Mouse (Mus musculus) liver, postnatal 0 days (tissue): ENCODE measurements around the gene Ccdc66. TPM values are rescaled to one million over a fixed set of nuclear protein-coding genes. Genes with fewer than 3 reads are reported as not detected.

ENCODE experiments used
- ATAC-seq: fragments of 200-750 bp; cut with Nextera tagmentation; 2 replicates; pipeline ENCODE4 v1.8.0; 2017; ENCODE audit warnings: mild to moderate bottlenecking, moderate library complexity
- DNase-seq: peaks from one replicate; pipeline ENCODE4 v3.0.0-alpha.2; 2016
- H3K27ac ChIP-seq: fragments of 300-500 bp; sonication (generic); 2 replicates; pipeline ENCODE4 v1.5.1; 2014; ENCODE audit warnings: antibody characterized with exemption, moderate library complexity, mild to moderate bottlenecking, low read depth
- H3K27me3 ChIP-seq: fragments of 300-500 bp; sonication (generic); 2 replicates; pipeline ENCODE4 v1.6.1; 2014; ENCODE audit warnings: low read length, control low read depth, mixed read lengths; ENCODE audit not compliant: insufficient read depth
- H3K36me3 ChIP-seq: fragments of 300-500 bp; sonication (generic); replicated peaks from 2 replicates; pipeline ENCODE4 v1.6.1; 2014; ENCODE audit warnings: mild to moderate bottlenecking, control low read depth, low read length, moderate library complexity, mixed read lengths; ENCODE audit not compliant: insufficient read depth
- H3K4me1 ChIP-seq: fragments of 300-500 bp; sonication (generic); 2 replicates; pipeline ENCODE4 v1.6.1; 2014; ENCODE audit warnings: antibody characterized with exemption, mild to moderate bottlenecking, control low read depth; ENCODE audit not compliant: insufficient read depth
- H3K4me2 ChIP-seq: fragments of 300-500 bp; sonication (generic); 2 replicates; pipeline ENCODE4 v1.6.1; 2014; ENCODE audit warnings: low read depth, mild to moderate bottlenecking, low read length, moderate library complexity, mixed read lengths
- H3K4me3 ChIP-seq: fragments of 300-500 bp; sonication (generic); 2 replicates; pipeline ENCODE4 v1.5.1; 2014; ENCODE audit warnings: low read depth, low read length
- H3K9ac ChIP-seq: fragments of 300-500 bp; sonication (generic); replicated peaks from 2 replicates; pipeline ENCODE4 v1.6.1; 2014; ENCODE audit warnings: mild to moderate bottlenecking, moderate library complexity
- H3K9me3 ChIP-seq: fragments of 300-500 bp; sonication (generic); 2 replicates; pipeline ENCODE4 v1.6.1; 2016; ENCODE audit warnings: mild to moderate bottlenecking, control low read depth, low read length, mixed read lengths
- CTCF ChIP-seq: sonication (generic); IDR thresholded peaks from 2 replicates; pipeline ENCODE4 v1.5.1; 2016; ENCODE audit warnings: antibody characterized with exemption, low read depth
- EP300 ChIP-seq: IDR thresholded peaks from 2 replicates; pipeline ENCODE4 v1.6.1; 2016; ENCODE audit warnings: antibody characterized with exemption, low read depth, mild to moderate bottlenecking
- WGBS: fragments of 180-500 bp; shearing (Covaris S2); extraction: QIAGEN DNeasy Blood & Tissue Kit; methylation state at CpG from one replicate; pipeline ENCODE4 v1.1.7; 2014; ENCODE audit not compliant: insufficient replicate concordance; 5-methylcytosine and 5-hydroxymethylcytosine counted together
- polyA plus RNA-seq: library from polyadenylated mRNA; unstranded; fragments of >200 nt; fragmentation: Nextera tagmentation; extraction: Ambion mirVana; gene quantifications from 2 replicates; pipeline ENCODE4 v1.2.1, GENCODE M21; 2015

The Ccdc66 gene
- polyA plus RNA-seq, 1 experiment from 2014 or later = 1.3 TPM

GRCm38 (mm10) chr14:27432064-27432463 lies 76.2 kb downstream of the Ccdc66 start:
- H3K27ac ChIP-seq = no peak overlapping the region
- H3K9me3 ChIP-seq = peaks cover 4% of the 10 kb centered on the region; the same call in 1 of the 2 replicates
- DNase-seq (no peak), ATAC-seq (no peak)
- no peak overlapping the region for H3K9ac ChIP-seq
- H3K4me1 ChIP-seq = peaks cover 7% of the 10 kb centered on the region; the same call in 1 of the 2 replicates
- no peak for TF ChIP-seq EP300
- TF ChIP-seq CTCF = no peak
- H3K4me3 ChIP-seq = no peak overlapping the region
- WGBS = 95% methylated on average over 2 of the region's 2 CpGs
- H3K4me2 ChIP-seq = no peak overlapping the region
- H3K27me3 ChIP-seq = no peaks in the 10 kb centered on the region
- H3K36me3 ChIP-seq = peaks cover 3% of the 10 kb centered on the region; the same call in 1 of the 2 replicates

Other genes with a start within 250 kb of the Ccdc66 start
- 3.6 and 3.9 TPM in 2 replicates for gene Fam208a, start 79.6 kb downstream of the Ccdc66 start, polyA plus RNA-seq
- 1.5 and 1.9 TPM in 2 replicates for gene Erc2, start 114.0 kb upstream of the Ccdc66 start, polyA plus RNA-seq